Mouse (Mus musculus) liver, embryonic 11.5 days (tissue): ENCODE data around the gene Gm20479. TPM values are rescaled to one million over a fixed set of nuclear protein-coding genes. Genes with fewer than 3 reads are reported as not detected.

ENCODE experiments used
- ATAC-seq: fragments of 200-750 bp; cut with Nextera tagmentation; replicated peaks from 2 replicates; pipeline ENCODE4 v1.8.0; 2017; ENCODE audit warnings: moderate number of reproducible peaks, mild to moderate bottlenecking, moderate TSS enrichment, moderate library complexity; ENCODE audit not compliant: low FRiP score
- DNase-seq: peaks from one replicate; pipeline ENCODE4 v3.0.0-alpha.2; 2017; ENCODE audit warnings: low spot score
- H3K27ac ChIP-seq: fragments of 300-500 bp; sonication (generic); 2 replicates; pipeline ENCODE4 v1.5.1; 2014; ENCODE audit warnings: mild to moderate bottlenecking, low read depth, low read length, control low read depth
- H3K27me3 ChIP-seq: fragments of 300-500 bp; sonication (generic); replicated peaks from 2 replicates; pipeline ENCODE4 v1.6.1; 2014; ENCODE audit warnings: low read length, mixed read lengths; ENCODE audit not compliant: control insufficient read depth, insufficient read depth
- H3K36me3 ChIP-seq: fragments of 300-500 bp; sonication (generic); 2 replicates; pipeline ENCODE4 v1.6.1; 2014; ENCODE audit warnings: mild to moderate bottlenecking, low read length, moderate library complexity, mixed read lengths; ENCODE audit not compliant: control insufficient read depth, insufficient read depth
- H3K4me1 ChIP-seq: fragments of 300-500 bp; sonication (generic); replicated peaks from 2 replicates; pipeline ENCODE4 v1.6.1; 2014; ENCODE audit warnings: low read length, mixed read lengths; ENCODE audit not compliant: control insufficient read depth, insufficient read depth
- H3K4me2 ChIP-seq: fragments of 300-500 bp; sonication (generic); 2 replicates; pipeline ENCODE4 v1.6.1; 2014; ENCODE audit warnings: mild to moderate bottlenecking, control low read depth, moderate library complexity
- H3K4me3 ChIP-seq: fragments of 300-500 bp; sonication (generic); 2 replicates; pipeline ENCODE4 v1.5.1; 2014; ENCODE audit warnings: low read depth, low read length, control low read depth
- H3K9ac ChIP-seq: fragments of 300-500 bp; sonication (generic); 2 replicates; pipeline ENCODE4 v1.6.1; 2014; ENCODE audit warnings: low read depth, low read length, control low read depth
- H3K9me3 ChIP-seq: fragments of 300-500 bp; sonication (generic); 2 replicates; pipeline ENCODE4 v1.6.1; 2016; ENCODE audit warnings: low read length, inconsistent platforms, mixed read lengths; ENCODE audit not compliant: control insufficient read depth
- WGBS: fragments of 180-500 bp; shearing (Covaris S2); extraction: QIAGEN DNeasy Blood & Tissue Kit; methylation state at CpG from one replicate; pipeline ENCODE4 v1.1.7; 2014; 5-methylcytosine and 5-hydroxymethylcytosine counted together
- polyA plus RNA-seq: library from polyadenylated mRNA; unstranded; fragments of >200 nt; fragmentation: Nextera tagmentation; extraction: Ambion mirVana; gene quantifications from 2 replicates; pipeline ENCODE4 v1.2.1, GENCODE M21; 2014

Gm20479 gene
- polyA plus RNA-seq, 1 experiment from 2014 or later = 1.2 TPM

DNA sequence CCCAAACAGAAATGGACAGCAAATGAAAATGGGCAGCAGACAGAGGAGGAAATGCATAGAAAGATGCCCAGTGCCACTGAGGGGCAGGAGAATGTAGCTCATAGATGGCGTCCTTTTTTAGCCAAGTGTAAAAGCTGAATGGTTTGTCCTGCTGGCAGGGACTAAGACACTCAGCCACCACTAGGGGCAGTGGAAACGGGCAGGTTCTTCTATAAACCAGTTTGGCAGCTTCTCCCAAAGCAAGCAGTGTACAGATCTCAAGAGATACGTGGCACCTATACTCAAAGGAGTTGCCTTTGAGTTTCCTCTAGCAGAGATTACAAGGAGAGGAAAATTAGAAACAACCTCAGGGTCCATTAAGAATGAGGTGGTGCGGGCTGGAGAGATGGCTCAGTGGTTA lies 21.2 kb upstream of the Gm20479 start:
- Histone ChIP-seq H3K4me3 (no peak overlapping the region), H3K4me1 (no peaks in the 10 kb centered on the region), H3K27me3 (peaks cover 49% of the 10 kb centered on the region), H3K9me3 (no peaks in the 10 kb centered on the region; the same call in 1 of the 2 replicates), H3K36me3 (no peaks in the 10 kb centered on the region), H3K27ac (no peak overlapping the region), H3K9ac (no peak overlapping the region), H3K4me2 (no peak overlapping the region)
- DNase-seq (no peak), ATAC-seq (no peak)
- WGBS = 21% methylated on average over 4 of the region's 4 CpGs

DNA sequence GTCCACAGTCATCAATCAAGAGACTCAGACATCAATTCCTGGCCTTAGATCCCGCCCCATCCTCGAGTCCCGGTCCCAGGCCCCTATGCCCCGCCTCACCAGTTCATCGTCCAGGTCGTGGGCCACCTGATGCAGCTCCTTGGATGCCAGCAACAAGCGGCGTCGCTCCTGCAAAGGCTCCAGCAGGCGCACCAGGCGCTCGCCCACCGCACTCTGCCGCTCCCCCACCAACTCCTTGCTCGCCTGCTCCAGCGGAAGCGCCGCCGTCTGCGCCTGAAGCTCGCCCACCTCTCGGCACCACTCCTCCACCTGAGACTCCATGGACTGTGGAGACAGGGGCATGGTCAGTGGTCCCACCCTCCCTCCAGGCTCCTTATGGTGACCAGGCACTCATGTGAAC lies 18.1 kb upstream of the Gm20479 start:
- no peak for DNase-seq
- WGBS = 5% methylated on average over 22 of the region's 22 CpGs
- no peak for ATAC-seq
- no peak overlapping the region for H3K9ac ChIP-seq
- no peak overlapping the region for H3K4me2 ChIP-seq
- no peaks in the 10 kb centered on the region for H3K4me1 ChIP-seq
- peaks cover 77% of the 10 kb centered on the region for H3K27me3 ChIP-seq
- no peaks in the 10 kb centered on the region; the same call in 1 of the 2 replicates for H3K9me3 ChIP-seq
- no peaks in the 10 kb centered on the region for H3K36me3 ChIP-seq
- H3K27ac ChIP-seq = no peak overlapping the region
- H3K4me3 ChIP-seq = no peak overlapping the region

DNA sequence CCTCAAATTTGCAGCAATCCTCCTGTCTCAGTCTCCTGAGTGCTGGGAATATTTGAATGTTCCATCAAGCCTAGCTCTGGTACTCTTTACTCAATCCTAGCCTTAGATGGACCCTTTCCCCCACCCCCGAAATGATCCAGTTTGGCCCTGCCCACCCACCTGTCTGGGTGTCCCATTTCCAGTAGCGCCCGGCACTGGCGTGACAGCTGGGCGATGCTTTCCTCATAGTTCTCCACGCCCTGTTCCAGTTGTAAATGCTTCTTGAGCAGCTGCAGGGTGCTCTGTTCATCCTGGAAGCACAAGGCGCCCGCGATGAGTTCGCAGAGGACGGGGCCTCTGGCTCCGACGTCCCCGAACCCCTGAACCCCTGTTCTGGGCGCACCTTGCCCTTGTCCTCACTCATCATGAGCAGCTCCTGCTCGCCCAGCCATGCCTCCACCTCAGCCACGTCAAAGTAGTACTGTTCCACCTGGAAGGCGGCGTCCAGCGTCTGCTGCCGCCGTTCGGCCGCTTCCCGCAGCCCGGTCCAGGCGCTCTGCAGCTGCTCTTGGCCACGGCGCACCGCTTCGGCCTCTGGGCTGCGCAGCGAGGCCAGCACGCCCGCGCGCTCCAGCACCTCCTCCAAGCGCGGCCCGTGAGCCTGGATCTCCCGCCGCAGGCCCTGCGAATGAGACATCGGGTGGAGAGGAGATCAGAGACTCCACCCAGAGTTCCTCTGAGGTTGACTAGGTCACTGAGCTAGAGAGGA lies 14.7 kb upstream of the Gm20479 start:
- H3K27ac ChIP-seq = no peak overlapping the region
- peaks cover 5% of the 10 kb centered on the region; the same call in 1 of the 2 replicates for H3K9me3 ChIP-seq
- H3K4me3 ChIP-seq = no peak overlapping the region
- H3K4me1 ChIP-seq = no peaks in the 10 kb centered on the region; the same call in 1 of the 2 replicates
- DNase-seq (no peak), ATAC-seq (no peak)
- 7% methylated on average over 44 of the region's 44 CpGs for WGBS
- H3K4me2 ChIP-seq = peak overlapping the region; percentile 1; the same call in 1 of the 2 replicates
- no peak overlapping the region for H3K9ac ChIP-seq
- H3K27me3 ChIP-seq = peaks cover 97% of the 10 kb centered on the region
- H3K36me3 ChIP-seq = no peaks in the 10 kb centered on the region

DNA sequence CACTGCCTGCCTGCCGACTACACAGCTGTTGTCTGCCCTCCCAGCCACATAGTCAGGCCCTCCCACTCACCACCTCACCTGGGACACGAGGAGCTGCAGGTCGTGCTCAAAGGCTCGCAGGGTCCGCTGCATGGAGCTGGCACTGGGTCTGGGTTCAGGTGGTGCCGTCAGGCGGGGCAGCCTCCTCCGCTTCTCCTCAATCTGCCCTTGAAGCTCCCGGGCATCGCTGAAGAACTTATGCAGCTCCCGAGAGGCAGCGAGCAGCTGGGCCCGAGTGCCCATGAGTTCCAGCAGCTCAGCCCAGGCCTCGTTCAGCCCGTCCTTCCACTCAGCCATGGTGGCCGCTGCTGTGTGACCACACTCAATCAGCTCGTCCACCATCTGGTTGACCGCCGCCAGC lies 11.9 kb upstream of the Gm20479 start:
- no peak for DNase-seq
- H3K27ac ChIP-seq = no peak overlapping the region
- H3K9me3 ChIP-seq = peaks cover 5% of the 10 kb centered on the region; the same call in 1 of the 2 replicates
- H3K4me1 ChIP-seq = peaks cover 2% of the 10 kb centered on the region; the same call in 1 of the 2 replicates
- H3K4me2 ChIP-seq = no peak overlapping the region
- WGBS = 77% methylated on average over 19 of the region's 19 CpGs
- peaks cover 99% of the 10 kb centered on the region for H3K27me3 ChIP-seq
- H3K4me3 ChIP-seq = no peak overlapping the region
- no peak for ATAC-seq
- H3K36me3 ChIP-seq = no peaks in the 10 kb centered on the region
- H3K9ac ChIP-seq = no peak overlapping the region

DNA sequence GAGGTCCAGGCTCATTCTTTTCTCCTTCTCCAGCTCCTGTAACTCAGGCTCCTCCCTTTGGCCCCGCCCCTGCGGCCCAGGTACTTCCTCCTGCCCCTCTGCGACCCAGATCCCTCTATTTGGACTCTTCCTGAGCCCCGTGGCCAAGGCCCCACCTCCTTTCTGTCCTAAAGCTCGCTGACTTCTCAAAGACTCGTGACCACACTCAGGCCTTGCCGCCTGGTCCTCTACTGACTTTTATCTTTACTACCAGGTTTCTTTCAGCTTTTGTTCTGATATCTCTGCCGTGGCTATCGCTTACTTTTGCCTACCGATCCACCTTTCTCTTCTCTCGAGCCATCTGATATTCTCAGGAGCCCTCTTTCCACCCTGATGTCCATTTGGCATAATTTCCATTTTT lies 10.8 kb upstream of the Gm20479 start:
- Histone ChIP-seq H3K4me3 (0 out of 2 replicates have a peak overlapping the region, but pooled peaks have one; percentile 24), H3K27me3 (peaks cover 99% of the 10 kb centered on the region), H3K9me3 (peaks cover 5% of the 10 kb centered on the region; the same call in 1 of the 2 replicates), H3K4me2 (peak overlapping the region; percentile 37; the same call in 1 of the 2 replicates), H3K27ac (no peak overlapping the region), H3K4me1 (peaks cover 5% of the 10 kb centered on the region; the same call in 1 of the 2 replicates), H3K9ac (no peak overlapping the region), H3K36me3 (no peaks in the 10 kb centered on the region)
- WGBS = 6% methylated on average over 11 of the region's 11 CpGs
- 0 out of 2 replicates have a peak, but pooled peaks have one; percentile 21 for ATAC-seq
- DNase-seq = no peak

DNA sequence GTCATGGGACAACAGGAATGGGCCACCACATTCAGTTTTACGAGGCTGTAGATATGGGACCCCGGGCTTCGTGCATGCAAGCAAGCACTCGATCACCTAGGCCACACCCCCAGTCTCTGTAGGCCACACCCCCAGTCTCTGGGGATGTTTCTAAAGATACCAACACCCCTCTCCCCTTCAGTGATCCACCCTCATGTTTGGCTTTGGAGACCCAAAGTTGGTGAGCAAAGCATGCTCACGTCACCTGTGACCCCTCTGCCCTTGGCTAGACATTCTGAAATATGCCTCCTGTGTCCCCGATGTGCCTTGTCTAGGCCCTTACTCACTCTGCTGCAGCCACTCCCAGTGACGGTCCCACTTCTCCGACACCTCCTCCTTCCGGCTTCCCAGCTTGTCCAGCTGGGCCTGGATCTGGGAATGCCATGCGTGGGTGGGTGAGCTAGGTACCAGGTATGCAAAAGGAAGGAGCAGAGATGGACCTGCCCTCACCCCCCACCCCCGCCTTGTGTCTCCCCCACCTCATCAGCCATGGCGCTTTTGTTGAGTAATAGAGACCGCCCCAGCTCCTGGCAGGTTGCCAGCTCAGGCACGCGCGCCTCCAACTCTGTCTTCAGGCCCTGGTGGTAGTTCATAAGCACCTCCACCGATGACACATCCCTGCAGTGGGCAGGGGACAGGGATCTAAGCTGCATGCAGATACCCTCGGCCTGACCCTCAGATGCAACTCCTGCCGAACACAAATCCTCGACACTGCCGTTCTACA lies 9.0 kb upstream of the Gm20479 start:
- peaks cover 84% of the 10 kb centered on the region for H3K27me3 ChIP-seq
- DNase-seq = no peak
- no peak overlapping the region for H3K4me3 ChIP-seq
- no peak for ATAC-seq
- peaks cover 5% of the 10 kb centered on the region; the same call in 1 of the 2 replicates for H3K9me3 ChIP-seq
- 40% methylated on average over 21 of the region's 21 CpGs for WGBS
- H3K4me1 ChIP-seq = peaks cover 11% of the 10 kb centered on the region
- H3K4me2 ChIP-seq = no peak overlapping the region
- no peak overlapping the region for H3K9ac ChIP-seq
- no peaks in the 10 kb centered on the region for H3K36me3 ChIP-seq
- no peak overlapping the region for H3K27ac ChIP-seq

DNA sequence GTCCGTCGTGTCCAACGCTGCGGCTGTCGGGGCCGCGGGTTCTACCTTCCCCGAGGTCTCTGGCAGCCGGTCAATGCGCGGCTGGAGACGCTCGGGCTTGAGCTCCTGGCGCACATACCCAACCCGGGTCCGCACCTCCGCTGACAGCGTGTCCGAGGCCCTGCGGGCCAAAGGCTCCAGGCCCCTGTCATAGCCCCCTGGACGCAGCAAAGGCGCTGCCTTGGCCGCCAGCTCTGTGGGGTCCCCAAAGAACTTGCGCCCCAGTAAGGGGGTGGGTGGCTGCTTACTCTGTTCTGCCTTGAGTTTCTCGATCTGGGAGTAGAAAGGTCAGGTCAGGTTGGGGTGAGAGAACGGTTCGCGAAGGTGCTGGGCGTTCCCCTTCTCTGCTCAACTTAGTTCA lies 7.2 kb upstream of the Gm20479 start:
- no peaks in the 10 kb centered on the region; the same call in 1 of the 2 replicates for H3K9me3 ChIP-seq
- peaks cover 16% of the 10 kb centered on the region for H3K4me1 ChIP-seq
- DNase-seq = no peak
- 7% methylated on average over 29 of the region's 29 CpGs for whole genome bisulfite sequencing
- H3K36me3 ChIP-seq = no peaks in the 10 kb centered on the region
- H3K27me3 ChIP-seq = peaks cover 67% of the 10 kb centered on the region
- no peak overlapping the region for H3K9ac ChIP-seq
- no peak for ATAC-seq
- no peak overlapping the region for H3K27ac ChIP-seq
- peak overlapping the region; percentile 24; the same call in 1 of the 2 replicates for H3K4me3 ChIP-seq
- H3K4me2 ChIP-seq = peak overlapping the region; percentile 49

DNA sequence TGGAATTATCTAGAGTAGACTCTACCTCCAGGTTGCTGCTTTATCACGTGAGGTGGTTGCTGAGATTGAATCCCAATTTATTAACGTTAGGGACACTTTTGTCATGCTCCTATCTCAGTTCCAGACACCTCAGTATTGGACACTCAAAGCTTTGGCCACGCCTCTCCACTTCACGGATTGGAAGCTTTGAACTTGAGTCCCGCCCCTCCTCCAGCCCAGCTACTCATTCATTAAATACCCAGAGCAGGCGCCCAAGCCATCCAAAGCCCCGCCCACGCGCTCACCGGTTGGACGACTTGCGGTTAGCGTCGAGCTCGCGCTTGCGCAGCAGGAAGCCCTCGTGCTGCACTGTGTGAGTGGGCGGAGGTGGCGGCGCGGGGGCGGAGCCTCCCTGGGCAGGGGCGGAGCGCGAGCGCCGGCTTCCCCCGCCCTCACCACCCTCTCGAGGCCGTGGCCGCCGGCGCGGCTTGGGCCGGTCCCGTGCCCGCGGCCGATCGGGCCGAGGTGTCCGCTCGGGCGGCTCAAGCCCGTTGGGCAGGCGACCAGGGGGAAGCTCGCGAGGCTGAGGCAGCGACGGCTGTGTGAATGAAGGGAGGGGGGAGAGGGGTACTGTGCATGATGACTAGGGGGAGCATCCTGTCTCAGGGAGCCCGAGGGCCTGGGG lies 4.2 kb upstream of the Gm20479 start:
- peaks cover 2% of the 10 kb centered on the region; the same call in 1 of the 2 replicates for H3K9me3 ChIP-seq
- no peak overlapping the region for H3K27ac ChIP-seq
- peaks cover 37% of the 10 kb centered on the region for H3K27me3 ChIP-seq
- under 1% methylated on average over 52 of the region's 52 CpGs for WGBS
- DNase-seq (peak; percentile 97), ATAC-seq (peak; percentile 92)
- no peaks in the 10 kb centered on the region for H3K36me3 ChIP-seq
- H3K9ac ChIP-seq = peak overlapping the region; percentile 64
- peaks cover 28% of the 10 kb centered on the region for H3K4me1 ChIP-seq
- H3K4me3 ChIP-seq = peak overlapping the region; percentile 50
- H3K4me2 ChIP-seq = peak overlapping the region; percentile 89
